Mouse (Mus musculus): ENCODE results near the gene Mbip.

The Mbip gene

DNA sequence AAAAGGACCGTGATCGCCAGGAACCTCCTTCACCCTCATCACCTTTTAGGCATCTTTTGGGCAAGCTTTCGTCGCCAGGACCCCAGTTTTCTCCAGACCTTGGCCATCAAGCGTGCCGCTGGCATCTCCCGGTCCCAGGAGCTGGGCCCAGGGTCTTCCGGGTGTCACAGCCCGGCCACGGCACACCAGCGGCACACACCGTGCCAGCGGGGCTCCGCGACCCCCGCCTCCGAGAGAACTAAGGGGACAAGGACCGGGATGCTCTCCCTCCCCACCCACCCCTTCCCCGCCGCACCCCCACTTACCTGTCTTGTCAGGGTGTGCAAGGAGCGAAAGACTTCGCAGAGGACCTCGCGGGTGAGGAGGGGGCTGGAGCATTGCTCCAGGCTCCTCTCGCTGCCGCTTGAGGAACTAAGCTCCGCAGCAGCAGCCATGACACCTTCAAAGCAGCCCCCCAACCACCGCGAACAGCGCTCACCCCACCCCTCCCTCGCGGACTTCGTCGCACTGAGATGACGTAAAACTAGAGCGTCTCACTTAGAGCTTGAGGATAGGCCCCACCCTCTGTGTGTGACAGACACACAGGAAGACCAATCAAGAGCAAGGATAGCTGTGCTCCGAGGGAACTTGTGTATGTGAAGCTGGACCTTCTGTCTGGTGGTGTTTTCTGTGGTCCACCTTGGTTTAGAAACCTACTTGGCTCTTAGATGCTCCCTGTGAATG, at the start of gene Mbip:
Gene Mbip, minus strand, starts transcription at position 528 of the 723 bp plus-strand sequence.
- peak; percentile 92 to 94 for DNase-seq (ENCODE audit: low spot score in 2 of 2)

- DNase-seq (ENCODE audit: low spot score in 2 of 2): no peak
Measured at GRCm38 (mm10) chr12:56387647-56388205, 42.0 kb upstream of the Mbip start.

GRCm38 (mm10) chr12:56386955-56387646, 41.4 kb upstream of the Mbip start:
- no peak for DNase-seq (ENCODE audit: low spot score in 2 of 2)

DNA sequence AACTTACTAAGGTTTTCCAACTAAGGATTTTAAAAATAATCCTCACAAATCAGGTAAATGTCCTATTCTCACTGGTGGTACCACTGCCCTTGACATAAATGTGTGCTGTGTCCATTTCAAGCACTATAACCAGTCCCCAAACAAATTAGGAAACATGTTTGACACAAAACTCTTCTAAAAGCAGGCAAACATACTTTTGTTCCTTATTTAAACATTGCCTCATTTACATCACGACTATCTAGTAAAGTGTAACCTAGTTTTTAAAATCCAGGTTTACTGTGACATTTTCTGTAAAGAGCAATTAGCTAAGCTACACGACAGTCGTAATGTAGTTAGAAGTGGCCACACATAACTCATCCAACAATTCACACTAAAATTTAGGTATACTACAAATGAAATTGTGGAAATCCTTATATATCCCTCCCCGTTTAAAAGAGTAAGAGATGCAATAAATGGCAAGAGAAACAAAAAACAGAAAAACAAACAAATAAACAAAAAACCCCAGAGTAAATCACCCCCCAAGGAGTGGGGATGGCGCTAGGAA, 851 bp downstream of the Mbip start:
- no peak for DNase-seq (ENCODE audit: low spot score in 2 of 2)

DNA sequence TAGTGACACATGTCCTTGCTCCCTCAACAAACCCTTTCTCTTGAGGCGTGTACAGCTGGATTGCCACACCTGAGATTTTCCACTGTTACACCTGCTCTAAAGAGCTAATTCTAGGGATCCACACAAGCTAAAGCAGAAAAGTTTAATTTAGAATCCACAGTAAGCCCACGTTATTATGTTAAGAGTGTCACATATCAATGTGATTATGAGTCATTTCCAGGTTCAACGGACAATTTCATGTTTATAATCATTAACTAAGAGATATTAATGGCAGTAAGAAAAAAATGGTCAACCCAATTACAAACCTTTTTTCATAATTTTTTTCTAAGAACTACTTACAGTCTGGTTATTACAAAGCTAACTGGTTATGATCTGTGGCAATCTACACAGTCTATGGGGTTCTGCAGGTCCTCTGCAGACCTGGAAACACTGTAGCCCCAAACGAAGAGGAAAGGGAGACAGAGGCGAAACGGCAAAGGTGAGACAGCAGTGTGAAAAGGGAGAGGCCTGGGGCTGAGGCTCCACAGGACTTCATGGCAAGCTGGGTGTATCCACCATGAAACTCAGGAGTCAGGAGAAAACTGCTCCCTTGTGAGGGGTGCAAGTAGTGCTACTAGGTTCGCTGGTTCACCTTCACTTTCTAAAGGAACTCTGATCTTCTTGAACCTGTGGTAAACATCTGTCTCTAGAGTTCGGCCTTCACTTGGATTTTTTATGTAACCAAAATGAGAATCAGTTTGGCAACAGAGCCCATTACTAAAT, 6.2 kb downstream of the Mbip start:
- no peak for DNase-seq (ENCODE audit: low spot score in 2 of 2)

- DNase-seq (ENCODE audit: low spot score in 2 of 2): no peak
Measured at GRCm38 (mm10) chr12:56333461-56333860, 12.2 kb downstream of the Mbip start.

DNA sequence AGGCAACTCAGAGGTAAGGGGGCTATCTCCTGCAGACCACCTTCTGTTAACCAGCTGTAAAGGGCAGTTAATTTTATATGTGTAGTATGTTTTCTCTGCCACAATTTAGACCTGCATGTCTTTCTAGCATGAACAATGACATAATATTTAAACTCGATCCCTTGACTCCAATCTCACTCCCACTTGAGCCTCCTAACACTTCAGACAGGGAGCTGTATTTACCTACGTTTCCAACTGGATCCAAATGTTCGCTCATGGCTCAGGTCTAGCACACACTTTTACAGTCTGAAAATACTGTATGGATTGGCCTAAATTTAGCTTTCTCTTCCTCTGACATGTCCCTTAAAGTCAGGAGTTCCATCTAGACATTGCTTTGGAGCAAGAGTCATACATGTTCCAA, 13.2 kb downstream of the Mbip start:
- DNase-seq (ENCODE audit: low spot score in 2 of 2): no peak

DNA sequence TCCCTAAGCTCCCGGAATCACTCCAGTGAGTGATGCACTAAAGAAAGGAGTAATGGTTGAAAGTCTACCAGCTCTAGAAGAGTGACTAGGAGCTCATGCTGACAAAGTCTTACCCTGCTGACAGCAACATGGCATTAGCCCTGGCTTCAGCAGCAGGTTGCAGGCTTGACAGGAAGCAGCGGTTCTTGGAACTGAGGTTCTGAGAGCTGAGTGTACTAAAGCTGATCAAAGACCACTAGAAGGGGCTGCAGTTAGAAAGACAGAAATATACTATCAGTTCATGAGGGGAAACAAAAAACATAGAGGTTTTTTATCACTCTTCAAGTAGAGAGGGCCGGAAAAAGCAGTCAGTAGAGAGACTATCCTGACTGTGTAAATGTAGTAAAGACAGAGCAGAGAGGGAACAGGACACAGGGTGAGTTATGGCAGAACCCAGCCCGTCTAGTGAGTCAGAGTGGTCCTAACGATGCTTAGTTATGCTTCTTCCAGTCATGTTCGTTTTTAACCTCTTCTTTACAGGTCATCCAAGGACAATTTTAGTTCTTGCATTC, 18.2 kb downstream of the Mbip start:
- no peak for DNase-seq (ENCODE audit: low spot score in 2 of 2)

- DNase-seq (ENCODE audit: low spot score in 2 of 2): no peak
Measured at GRCm38 (mm10) chr12:56325851-56326250, 19.8 kb downstream of the Mbip start.

DNA sequence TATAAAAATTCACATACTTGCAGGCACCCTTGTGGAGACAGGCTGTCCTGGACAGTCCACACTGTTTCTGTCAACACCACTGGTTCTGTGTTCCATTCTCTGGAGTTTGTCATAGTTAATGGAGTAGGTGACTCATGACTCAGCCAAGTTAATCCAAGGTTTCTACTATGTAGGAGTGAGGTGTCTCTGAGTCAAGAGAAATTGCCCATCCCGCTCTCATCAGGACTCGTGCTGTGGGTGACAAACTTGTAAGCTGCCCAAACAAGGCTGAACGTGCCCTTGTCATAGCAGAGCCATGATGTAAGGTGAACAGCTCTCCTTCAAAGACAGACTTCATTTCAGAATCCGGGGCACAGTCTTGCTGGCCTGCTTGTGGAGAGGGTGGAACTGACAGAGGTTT, 26.8 kb downstream of the Mbip start:
- DNase-seq (ENCODE audit: low spot score in 2 of 2): no peak

DNA sequence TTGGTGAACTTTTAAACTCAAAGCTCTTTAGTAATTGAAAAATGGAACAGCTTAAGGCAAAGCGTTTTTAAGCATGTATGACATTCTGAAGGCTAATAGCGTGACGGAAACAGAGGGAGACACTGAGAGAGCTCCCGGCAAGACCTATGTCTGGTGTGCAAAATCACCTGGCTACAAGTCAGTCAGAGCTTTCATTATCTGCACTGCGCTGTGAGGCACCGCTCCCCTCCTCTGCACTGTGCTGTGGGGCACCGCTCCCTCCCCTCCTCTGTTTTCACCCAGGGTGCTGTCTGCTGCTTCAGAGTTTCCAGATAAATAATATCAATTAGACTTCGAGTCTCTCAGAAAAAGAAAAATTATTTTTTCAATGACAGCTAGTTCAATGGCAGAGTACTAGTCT, 27.6 kb downstream of the Mbip start:
- no peak for DNase-seq (ENCODE audit: low spot score in 2 of 2)

GRCm38 (mm10) chr12:56305758-56306157, 39.9 kb downstream of the Mbip start:
- no peak for DNase-seq (ENCODE audit: low spot score in 2 of 2)

DNA sequence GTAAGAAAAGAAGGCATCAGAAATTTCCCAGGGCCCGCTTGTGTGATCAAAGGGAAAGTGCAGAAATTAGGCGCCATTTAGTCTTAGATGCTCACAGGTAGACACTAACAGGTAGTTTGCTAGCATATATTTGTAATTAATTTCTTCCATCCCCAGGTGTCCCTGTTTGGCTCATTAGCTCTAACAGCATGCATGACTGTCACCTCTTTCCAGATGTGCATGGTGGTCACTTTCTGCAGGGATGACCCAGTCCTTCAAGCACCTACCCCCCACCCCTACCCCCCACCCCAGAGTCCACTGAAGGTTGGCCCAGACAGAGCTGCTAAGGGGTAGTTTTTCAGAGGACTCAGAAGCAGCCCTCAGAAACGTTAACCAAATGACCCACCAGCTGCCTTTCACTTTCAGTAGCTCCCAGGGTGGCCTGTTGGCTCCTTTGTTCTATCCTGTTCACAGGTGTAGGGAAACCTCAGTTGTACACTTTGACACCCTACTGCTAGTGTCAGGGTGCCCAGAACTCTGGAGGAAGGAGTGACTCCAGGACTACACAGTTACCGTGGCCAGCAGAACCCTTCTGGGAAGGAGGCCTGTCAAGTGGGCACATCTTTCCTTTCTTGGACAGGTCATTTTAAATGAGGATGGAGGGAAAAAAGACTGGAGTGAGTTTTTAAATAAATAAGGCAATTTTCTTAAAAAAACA, 43.2 kb downstream of the Mbip start:
- DNase-seq (ENCODE audit: low spot score in 2 of 2): no peak

DNA sequence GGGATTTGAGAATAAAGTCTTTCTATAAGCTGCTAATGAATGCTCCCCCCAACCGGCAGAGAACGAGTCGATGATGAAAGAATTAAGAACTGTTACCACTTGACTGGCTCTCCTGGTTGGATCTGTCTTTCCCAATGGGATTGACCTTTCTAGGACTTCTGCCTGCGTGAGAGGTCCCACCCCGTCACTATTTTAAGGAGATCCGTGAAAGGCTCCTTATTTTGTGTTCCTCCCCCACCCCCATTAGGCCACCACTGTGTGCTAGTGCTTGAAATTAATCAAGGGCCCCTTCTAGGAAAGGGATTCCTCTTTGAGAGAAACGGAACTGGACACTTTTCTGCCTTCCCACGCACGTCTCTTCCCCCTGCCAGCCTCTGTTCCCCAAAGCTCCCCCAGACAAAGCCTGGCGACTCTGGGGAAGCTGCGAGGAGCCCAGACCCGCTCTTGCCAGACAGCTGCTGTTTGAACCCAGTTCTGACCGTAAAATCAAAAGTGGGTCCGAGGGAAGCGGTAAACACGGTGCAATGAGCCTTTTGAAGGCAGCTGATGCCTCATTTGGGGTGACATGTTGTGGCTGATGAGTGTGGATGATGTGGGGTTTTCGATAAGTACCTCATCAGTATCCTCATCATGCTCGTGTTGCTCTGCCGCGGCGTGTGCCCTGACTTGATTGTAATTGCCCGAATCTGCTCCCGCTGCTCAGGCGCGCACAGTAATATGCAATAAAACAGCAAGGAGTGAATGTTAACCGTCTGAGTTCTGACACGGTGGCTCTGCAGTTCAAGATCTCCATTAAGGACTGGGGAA, 44.0 kb downstream of the Mbip start:
- no peak for DNase-seq (ENCODE audit: low spot score in 2 of 2)

GRCm38 (mm10) chr12:56299610-56300009, 46.1 kb downstream of the Mbip start:
- DNase-seq (ENCODE audit: low spot score in 2 of 2): no peak

DNA sequence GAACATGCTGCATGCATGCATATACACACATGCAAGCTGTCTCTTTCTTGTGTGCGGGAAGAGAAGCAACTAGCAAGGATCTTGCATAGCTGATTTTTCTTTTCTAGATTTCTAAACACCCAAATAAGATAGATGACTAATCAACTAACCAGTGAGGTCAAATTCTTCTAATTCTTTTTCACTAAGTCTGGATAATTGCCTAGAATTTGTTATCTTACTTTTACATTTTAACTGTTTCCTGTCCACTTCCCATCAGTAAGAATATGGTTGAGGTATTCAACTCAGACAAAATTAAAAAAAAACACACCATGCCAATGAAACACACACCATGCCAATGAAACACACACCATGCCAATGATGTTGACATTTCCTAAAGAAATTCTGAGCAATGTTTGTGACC, 46.8 kb downstream of the Mbip start:
- DNase-seq (ENCODE audit: low spot score in 2 of 2): no peak

DNA sequence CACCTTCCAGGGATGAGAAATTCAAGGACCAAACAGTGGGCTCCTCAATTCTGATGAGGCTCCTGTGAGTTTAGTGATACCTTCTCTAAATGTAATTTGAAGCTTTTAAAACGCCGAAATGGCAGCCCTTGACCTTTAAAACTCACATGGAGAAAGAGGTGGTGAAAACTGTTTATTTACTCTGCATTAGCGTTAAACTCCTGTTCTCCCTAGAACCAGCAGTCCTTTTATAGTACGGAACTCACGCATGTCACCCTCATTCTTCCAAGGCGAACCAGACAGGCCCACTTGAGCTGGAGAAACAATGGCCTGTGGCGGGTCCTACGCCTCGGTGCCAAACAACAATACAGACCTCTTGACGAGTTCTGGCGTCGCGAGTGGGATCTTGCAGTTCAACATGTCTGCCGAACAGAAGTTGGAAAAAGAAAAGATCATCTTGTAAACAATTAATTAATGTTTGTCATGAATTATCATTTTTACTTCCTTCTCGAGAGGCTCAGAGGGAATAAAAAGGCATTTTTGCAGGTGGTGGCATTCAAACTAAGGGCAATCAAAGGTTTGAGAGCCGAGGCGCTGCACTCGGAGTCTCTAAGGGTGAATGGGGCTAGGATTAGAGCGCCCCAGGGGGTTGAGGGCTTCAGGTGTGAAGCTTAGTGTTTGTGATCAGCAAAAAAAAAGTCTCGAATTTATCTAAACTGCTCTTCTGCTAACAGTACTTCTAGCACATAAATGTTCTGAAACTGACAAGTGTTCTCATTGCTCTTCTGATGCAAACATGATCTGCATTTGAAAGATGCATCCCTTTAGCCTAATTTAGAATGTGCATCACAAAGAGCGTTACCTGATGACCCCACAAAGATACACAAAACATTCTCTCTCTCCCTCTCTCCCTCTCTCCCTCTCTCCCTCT, 47.5 kb downstream of the Mbip start:
- no peak for DNase-seq (ENCODE audit: low spot score in 2 of 2)

GRCm38 (mm10) chr12:56297099-56297498, 48.6 kb downstream of the Mbip start:
- DNase-seq (ENCODE audit: low spot score in 2 of 2): no peak

DNA sequence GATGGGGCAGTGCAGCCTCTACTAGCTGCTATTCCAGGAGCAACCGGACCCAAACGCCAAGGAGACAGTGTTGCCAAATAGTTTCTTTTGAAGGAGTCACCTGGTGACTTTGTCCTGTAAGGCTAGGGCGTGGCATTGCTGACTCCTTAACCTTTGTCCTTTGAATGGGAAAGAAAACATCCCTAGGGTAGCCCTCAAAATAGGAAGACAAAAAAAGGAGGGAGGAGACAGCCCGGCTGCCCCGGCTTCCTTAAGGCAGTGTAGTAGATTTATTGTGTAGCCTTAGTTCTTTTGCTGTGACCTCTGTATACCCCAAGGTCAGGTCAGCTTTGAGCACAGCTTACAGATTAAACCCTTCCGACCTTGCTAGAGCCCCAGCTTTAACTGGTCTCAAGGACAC, 49.2 kb downstream of the Mbip start:
- no peak for DNase-seq (ENCODE audit: low spot score in 2 of 2)

Measured in spleen, postnatal 36 days (tissue).